Mouse (Mus musculus) erythroblast, embryonic 14.5 days (primary cell): ENCODE measurements around the gene Fam213a.

Experiments
- GATA1 ChIP-seq: IDR thresholded peaks from 2 replicates; pipeline ENCODE4 v1.6.1; 2012; ENCODE audit warnings: low read length, inconsistent platforms, mixed read lengths
- TAL1 ChIP-seq: IDR thresholded peaks from 3 replicates; pipeline ENCODE4 v1.6.1; 2012; ENCODE audit warnings: low read length, inconsistent platforms, mixed read lengths

GRCm38 (mm10) chr14:41004201-41005141 lies 9.1 kb downstream of the Fam213a start:
- TF ChIP-seq TAL1: no peak
- TF ChIP-seq GATA1: no peak
